Mouse (Mus musculus) NIH3T3 (cell line): Measurements from ENCODE around the gene Olfr315.
"Not testable (repeated sequence)": the region's sequence is repeated elsewhere in the genome, so short reads cannot be mapped to it uniquely, and the experiment has no call there.

Experiments used
- DNase-seq: peaks from one replicate; pipeline ENCODE4 v3.0.0-alpha.2; 2012; ENCODE audit warnings: low read depth

Gene Olfr315

DNA sequence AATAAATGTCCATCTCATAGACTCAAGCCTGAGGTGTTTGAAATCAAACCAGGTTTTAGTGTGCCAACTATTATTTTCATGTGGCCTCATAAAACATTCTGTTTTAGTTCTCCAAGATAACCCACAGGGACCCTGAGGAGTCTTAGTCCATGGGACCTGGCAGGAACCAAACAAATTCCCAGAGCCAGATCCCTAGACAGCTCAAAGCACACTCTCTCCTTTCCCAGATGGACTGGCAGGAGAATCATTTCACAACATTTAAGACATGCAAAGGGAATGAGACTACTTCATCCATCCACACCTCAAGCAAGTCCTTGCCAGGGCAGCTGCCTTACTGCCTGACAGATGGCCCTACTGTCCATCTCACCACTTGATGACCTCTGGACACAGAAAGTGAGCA lies 55.9 kb downstream of the Olfr315 start, which contains the start of gene Olfr312:
Gene Olfr312 (plus strand): TSS at position 301 of the 400 bp plus-strand sequence.
- not testable (repeated sequence) for DNase-seq

DNA sequence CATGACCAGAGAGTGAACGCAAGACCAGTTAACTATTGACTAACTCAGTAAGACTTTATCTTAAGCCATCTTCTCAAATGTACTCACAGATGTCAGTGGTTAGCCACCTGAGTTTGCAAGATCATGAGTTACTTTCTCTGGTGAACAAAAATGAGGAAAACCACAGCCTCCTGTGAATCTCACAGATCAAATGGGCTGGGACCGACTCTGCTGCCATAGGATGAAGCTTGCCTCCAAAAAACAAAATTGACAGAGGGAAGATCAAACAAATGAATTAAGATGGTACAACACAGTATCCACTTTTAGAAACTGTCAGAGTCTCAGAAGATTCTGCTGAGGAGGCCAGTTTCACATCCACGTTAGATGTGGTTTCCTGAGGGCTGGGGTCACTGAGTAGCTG lies 56.8 kb downstream of the Olfr315 start:
- DNase-seq = no peak
